Mouse (Mus musculus) stomach, embryonic 15.5 days (tissue): Measurements from ENCODE around the gene Amfr. TPM values are rescaled to one million over a fixed set of nuclear protein-coding genes. Genes with fewer than 3 reads are reported as not detected.
A peak's percentile ranks its signal among the peaks of the same experiment; 100 is the strongest.

Experiments
- ATAC-seq: fragments of 200-750 bp; cut with Nextera tagmentation; 2 replicates; pipeline ENCODE4 v1.8.0; 2017; ENCODE audit warnings: low read depth, moderate number of reproducible peaks, moderate TSS enrichment; ENCODE audit not compliant: insufficient read depth, low FRiP score
- H3K27ac ChIP-seq: fragments of 300-500 bp; sonication (generic); 2 replicates; pipeline ENCODE4 v1.5.1; 2015; ENCODE audit warnings: mild to moderate bottlenecking, inconsistent platforms
- H3K27me3 ChIP-seq: fragments of 300-500 bp; sonication (generic); replicated peaks from 2 replicates; pipeline ENCODE4 v1.6.1; 2015; ENCODE audit warnings: inconsistent platforms
- H3K36me3 ChIP-seq: fragments of 300-500 bp; sonication (generic); 2 replicates; pipeline ENCODE4 v1.6.1; 2015; ENCODE audit warnings: inconsistent platforms
- H3K4me1 ChIP-seq: fragments of 300-500 bp; sonication (generic); 2 replicates; pipeline ENCODE4 v1.6.1; 2015; ENCODE audit warnings: inconsistent platforms
- H3K4me2 ChIP-seq: fragments of 300-500 bp; sonication (generic); 2 replicates; pipeline ENCODE4 v1.6.1; 2015; ENCODE audit warnings: mild to moderate bottlenecking, inconsistent platforms
- H3K4me3 ChIP-seq: fragments of 300-500 bp; sonication (generic); replicated peaks from 2 replicates; pipeline ENCODE4 v1.5.1; 2015; ENCODE audit warnings: inconsistent platforms
- H3K9ac ChIP-seq: fragments of 300-500 bp; sonication (generic); 2 replicates; pipeline ENCODE4 v1.6.1; 2015; ENCODE audit warnings: inconsistent platforms
- H3K9me3 ChIP-seq: fragments of 300-500 bp; sonication (generic); 2 replicates; pipeline ENCODE4 v1.6.1; 2016; ENCODE audit warnings: inconsistent platforms
- WGBS: fragments of 180-500 bp; shearing (Covaris S2); methylation state at CpG from one replicate; pipeline ENCODE4 v1.1.7; 2015; 5-methylcytosine and 5-hydroxymethylcytosine counted together
- polyA plus RNA-seq: library from polyadenylated mRNA; unstranded; fragments of >200 nt; fragmentation: Nextera tagmentation; extraction: Ambion mirVana; gene quantifications from 2 replicates; pipeline ENCODE4 v1.2.1, GENCODE M21; 2015

The Amfr gene
- polyA plus RNA-seq, 1 experiment from 2014 or later: 48.6 TPM

- Histone ChIP-seq H3K4me1 (peaks cover 24% of the 10 kb centered on the region), H3K4me3 (peak overlapping the region; percentile 99), H3K27ac (peak overlapping the region; percentile 95), H3K36me3 (no peaks in the 10 kb centered on the region), H3K27me3 (no peaks in the 10 kb centered on the region), H3K9me3 (no peaks in the 10 kb centered on the region), H3K9ac (peak overlapping the region; percentile 59; the same call in 1 of the 2 replicates), H3K4me2 (peak overlapping the region; percentile 90)
- whole genome bisulfite sequencing: 32% methylated on average over 7 of the region's 7 CpGs
- ATAC-seq: no peak
Measured at GRCm38 (mm10) chr8:94013026-94013612, 477 bp upstream of the Amfr start.

- Histone ChIP-seq H3K27me3 (no peaks in the 10 kb centered on the region), H3K36me3 (no peaks in the 10 kb centered on the region), H3K9me3 (no peaks in the 10 kb centered on the region), H3K4me2 (peak overlapping the region; percentile 90), H3K4me1 (peaks cover 24% of the 10 kb centered on the region), H3K4me3 (peak overlapping the region; percentile 99), H3K27ac (peak overlapping the region; percentile 95), H3K9ac (peak overlapping the region; percentile 93)
- 4% methylated on average over 48 of the region's 48 CpGs for WGBS
- ATAC-seq: no peak
Measured at GRCm38 (mm10) chr8:94011076-94012012, 1.3 kb downstream of the Amfr start.

- 38% methylated on average over 2 of the region's 2 CpGs for WGBS
- H3K9ac ChIP-seq: no peak overlapping the region
- H3K4me1 ChIP-seq: peaks cover 24% of the 10 kb centered on the region
- H3K27ac ChIP-seq: 0 out of 2 replicates have a peak overlapping the region, but pooled peaks have one; percentile 40
- H3K4me3 ChIP-seq: no peak overlapping the region
- no peaks in the 10 kb centered on the region for H3K9me3 ChIP-seq
- H3K27me3 ChIP-seq: no peaks in the 10 kb centered on the region
- no peak for ATAC-seq
- H3K36me3 ChIP-seq: no peaks in the 10 kb centered on the region
- H3K4me2 ChIP-seq: peak overlapping the region; percentile 90; the same call in 1 of the 2 replicates
Measured at GRCm38 (mm10) chr8:94010101-94010705, 2.4 kb downstream of the Amfr start.

- no peaks in the 10 kb centered on the region for H3K36me3 ChIP-seq
- 0 out of 2 replicates have a peak overlapping the region, but pooled peaks have one; percentile 40 for H3K27ac ChIP-seq
- no peak for ATAC-seq
- no peaks in the 10 kb centered on the region for H3K27me3 ChIP-seq
- no peak overlapping the region for H3K9ac ChIP-seq
- peaks cover 24% of the 10 kb centered on the region for H3K4me1 ChIP-seq
- 44% methylated on average over 15 of the region's 15 CpGs for WGBS
- H3K9me3 ChIP-seq: no peaks in the 10 kb centered on the region
- peak overlapping the region; percentile 90; the same call in 1 of the 2 replicates for H3K4me2 ChIP-seq
- H3K4me3 ChIP-seq: no peak overlapping the region
Measured at GRCm38 (mm10) chr8:94009243-94009845, 3.3 kb downstream of the Amfr start.

- 84% methylated on average over 9 of the region's 9 CpGs for WGBS
- Histone ChIP-seq H3K36me3 (peaks cover 17% of the 10 kb centered on the region; the same call in 1 of the 2 replicates), H3K4me3 (no peak overlapping the region), H3K9me3 (no peaks in the 10 kb centered on the region), H3K9ac (no peak overlapping the region), H3K4me2 (no peak overlapping the region), H3K27me3 (no peaks in the 10 kb centered on the region), H3K4me1 (peaks cover 5% of the 10 kb centered on the region), H3K27ac (no peak overlapping the region)
- no peak for ATAC-seq
Measured at GRCm38 (mm10) chr8:94004139-94004538, 8.5 kb downstream of the Amfr start.

- WGBS: 94% methylated on average over 2 of the region's 2 CpGs
- no peak for ATAC-seq
- Histone ChIP-seq H3K27me3 (no peaks in the 10 kb centered on the region), H3K4me1 (no peaks in the 10 kb centered on the region), H3K27ac (no peak overlapping the region), H3K9ac (no peak overlapping the region), H3K36me3 (peaks cover 37% of the 10 kb centered on the region; the same call in 1 of the 2 replicates), H3K4me3 (no peak overlapping the region), H3K9me3 (no peaks in the 10 kb centered on the region), H3K4me2 (no peak overlapping the region)
Measured at GRCm38 (mm10) chr8:93998961-93999360, 13.7 kb downstream of the Amfr start.

GRCm38 (mm10) chr8:93989739-93990138 lies 22.9 kb downstream of the Amfr start:
- H3K4me3 ChIP-seq: no peak overlapping the region
- 87% methylated on average over 4 of the region's 4 CpGs for WGBS
- H3K36me3 ChIP-seq: peaks cover 27% of the 10 kb centered on the region
- H3K9ac ChIP-seq: no peak overlapping the region
- no peaks in the 10 kb centered on the region for H3K27me3 ChIP-seq
- H3K4me1 ChIP-seq: no peaks in the 10 kb centered on the region
- H3K9me3 ChIP-seq: 0 out of 2 replicates have a peak, but pooled peaks cover 3% of the 10 kb centered on the region
- H3K27ac ChIP-seq: no peak overlapping the region
- ATAC-seq: no peak
- H3K4me2 ChIP-seq: no peak overlapping the region

GRCm38 (mm10) chr8:93984731-93985130 lies 27.9 kb downstream of the Amfr start:
- Histone ChIP-seq H3K4me2 (no peak overlapping the region), H3K4me3 (no peak overlapping the region), H3K9me3 (no peaks in the 10 kb centered on the region), H3K9ac (no peak overlapping the region), H3K27ac (no peak overlapping the region), H3K4me1 (no peaks in the 10 kb centered on the region), H3K36me3 (peaks cover 43% of the 10 kb centered on the region), H3K27me3 (no peaks in the 10 kb centered on the region)
- ATAC-seq: no peak
- WGBS: 92% methylated on average over 3 of the region's 3 CpGs

- no peak overlapping the region for H3K4me3 ChIP-seq
- no peaks in the 10 kb centered on the region for H3K9me3 ChIP-seq
- ATAC-seq: no peak
- H3K4me2 ChIP-seq: no peak overlapping the region
- no peaks in the 10 kb centered on the region for H3K4me1 ChIP-seq
- H3K27ac ChIP-seq: no peak overlapping the region
- H3K27me3 ChIP-seq: no peaks in the 10 kb centered on the region
- WGBS: 76% methylated on average over 3 of the region's 3 CpGs
- H3K36me3 ChIP-seq: peaks cover 42% of the 10 kb centered on the region
- no peak overlapping the region for H3K9ac ChIP-seq
Measured at GRCm38 (mm10) chr8:93983827-93984226, 28.8 kb downstream of the Amfr start.

GRCm38 (mm10) chr8:93981679-93982215 lies 30.9 kb downstream of the Amfr start:
- no peak overlapping the region for H3K9ac ChIP-seq
- no peaks in the 10 kb centered on the region for H3K9me3 ChIP-seq
- ATAC-seq: no peak
- peaks cover 52% of the 10 kb centered on the region for H3K36me3 ChIP-seq
- H3K4me3 ChIP-seq: no peak overlapping the region
- no peak overlapping the region for H3K4me2 ChIP-seq
- no peak overlapping the region for H3K27ac ChIP-seq
- 80% methylated on average over 5 of the region's 5 CpGs for WGBS
- H3K4me1 ChIP-seq: no peaks in the 10 kb centered on the region
- H3K27me3 ChIP-seq: no peaks in the 10 kb centered on the region

- Histone ChIP-seq H3K27ac (no peak overlapping the region), H3K36me3 (peaks cover 61% of the 10 kb centered on the region), H3K27me3 (no peaks in the 10 kb centered on the region), H3K4me1 (no peaks in the 10 kb centered on the region), H3K9ac (no peak overlapping the region), H3K4me3 (no peak overlapping the region), H3K9me3 (no peaks in the 10 kb centered on the region), H3K4me2 (no peak overlapping the region)
- no peak for ATAC-seq
- 87% methylated on average over 4 of the region's 4 CpGs for WGBS
Measured at GRCm38 (mm10) chr8:93980141-93980540, 32.5 kb downstream of the Amfr start.
